Mouse (Mus musculus) hematopoietic stem cell, adult 5-6 weeks (primary cell): ENCODE measurements around the gene Gm14190. TPM values are rescaled to one million over a fixed set of nuclear protein-coding genes. Genes with fewer than 3 reads are reported as not detected.

ENCODE experiments used
- total RNA-seq: library from RNA; stranded (forward); fragments of 172-1452, 232-1000 nt; gene quantifications from 2 replicates; pipeline ENCODE4 v1.2.3, GENCODE M21; 2017

The Gm14190 gene
- total RNA-seq, 1 experiment from 2014 or later, result not detected

Other genes with a start within 250 kb of the Gm14190 start
- not detected in 2 replicates for gene Krt23, start 197.6 kb downstream of the Gm14190 start, total RNA-seq
- gene Krt39, start 169.4 kb downstream of the Gm14190 start, total RNA-seq, result not detected in 2 replicates
- gene Krt40, start 147.6 kb downstream of the Gm14190 start, total RNA-seq, result not detected in 2 replicates
- not detected in 2 replicates for gene Krtap3-3, start 139.9 kb downstream of the Gm14190 start, total RNA-seq
- not detected in 2 replicates for gene Krtap3-2, start 133.9 kb downstream of the Gm14190 start, total RNA-seq
- gene Gm11939, start 131.3 kb downstream of the Gm14190 start, total RNA-seq, result not detected in 2 replicates
- gene Krtap3-1, start 124.1 kb downstream of the Gm14190 start, total RNA-seq, result not detected in 2 replicates
- not detected in 2 replicates for gene Krtap1-5, start 109.7 kb downstream of the Gm14190 start, total RNA-seq
- not detected in 2 replicates for gene Krtap1-4, start 107.1 kb downstream of the Gm14190 start, total RNA-seq
- gene Krtap1-3, start 99.4 kb downstream of the Gm14190 start, total RNA-seq, result not detected in 2 replicates
- gene Krtap9-3, start 92.6 kb downstream of the Gm14190 start, total RNA-seq, result not detected in 2 replicates
- not detected in 2 replicates for gene Gm11938, start 87.4 kb downstream of the Gm14190 start, total RNA-seq
- gene Gm11937, start 80.6 kb downstream of the Gm14190 start, total RNA-seq, result not detected in 2 replicates
- not detected in 2 replicates for gene Krtap2-4, start 75.9 kb downstream of the Gm14190 start, total RNA-seq
- not detected in 2 replicates for gene Gm11562, start 70.3 kb downstream of the Gm14190 start, total RNA-seq
- not detected in 2 replicates for gene Krtap4-1, start 62.5 kb downstream of the Gm14190 start, total RNA-seq
- not detected in 2 replicates for gene Krtap4-2, start 55.7 kb downstream of the Gm14190 start, total RNA-seq
- gene Krtap4-7, start 46.7 kb downstream of the Gm14190 start, total RNA-seq, result not detected in 2 replicates
- not detected in 2 replicates for gene Gm11555, start 40.5 kb downstream of the Gm14190 start, total RNA-seq
- gene Gm11563, start 31.8 kb downstream of the Gm14190 start, total RNA-seq, result not detected in 2 replicates
- gene Krtap4-6, start 24.8 kb downstream of the Gm14190 start, total RNA-seq, result not detected in 2 replicates
- gene Gm14180, start 43.5 kb upstream of the Gm14190 start, total RNA-seq, result not detected in 2 replicates
- not detected in 2 replicates for gene Gm11595, start 82.2 kb upstream of the Gm14190 start, total RNA-seq
- gene Krtap4-8, start 90.0 kb upstream of the Gm14190 start, total RNA-seq, result not detected in 2 replicates
- gene Krtap4-9, start 94.5 kb upstream of the Gm14190 start, total RNA-seq, result not detected in 2 replicates
- gene Gm11596, start 102.7 kb upstream of the Gm14190 start, total RNA-seq, result not detected in 2 replicates
- gene Gm11569, start 108.2 kb upstream of the Gm14190 start, total RNA-seq, result not detected in 2 replicates
- gene Gm11554, start 113.7 kb upstream of the Gm14190 start, total RNA-seq, result not detected in 2 replicates
- not detected in 2 replicates for gene Krtap4-13, start 119.2 kb upstream of the Gm14190 start, total RNA-seq
- gene Gm11564, start 124.9 kb upstream of the Gm14190 start, total RNA-seq, result not detected in 2 replicates
- not detected in 2 replicates for gene 2300003K06Rik, start 147.3 kb upstream of the Gm14190 start, total RNA-seq
- not detected in 2 replicates for gene Krtap4-16, start 160.9 kb upstream of the Gm14190 start, total RNA-seq
- not detected in 2 replicates for gene Gm11568, start 167.2 kb upstream of the Gm14190 start, total RNA-seq
- not detected in 2 replicates for gene Gm11559, start 173.7 kb upstream of the Gm14190 start, total RNA-seq
- gene Krtap9-1, start 182.6 kb upstream of the Gm14190 start, total RNA-seq, result not detected in 2 replicates
- not detected in 2 replicates for gene Gm11567, start 188.4 kb upstream of the Gm14190 start, total RNA-seq
- gene Krtap31-1, start 217.2 kb upstream of the Gm14190 start, total RNA-seq, result not detected in 2 replicates
- gene Gm11565, start 224.0 kb upstream of the Gm14190 start, total RNA-seq, result not detected in 2 replicates
- not detected in 2 replicates for gene Krtap31-2, start 245.6 kb upstream of the Gm14190 start, total RNA-seq